Mouse (Mus musculus) embryonic fibroblast, embryonic 13.5 days (primary cell): ENCODE results near the gene Ndufa7. TPM values are rescaled to one million over a fixed set of nuclear protein-coding genes. Genes with fewer than 3 reads are reported as not detected.
"Not testable (repeated sequence)": the region's sequence is repeated elsewhere in the genome, so short reads cannot be mapped to it uniquely, and the experiment has no call there.

Experiments used
- H3K27ac ChIP-seq: 2 replicates; pipeline ENCODE4 v1.5.1; 2012; ENCODE audit warnings: low read length, control low read depth, inconsistent platforms; ENCODE audit not compliant: insufficient read depth
- H3K4me1 ChIP-seq: 2 replicates; pipeline ENCODE4 v1.6.1; 2011; ENCODE audit warnings: low read length; ENCODE audit not compliant: control insufficient read depth, insufficient read depth
- H3K4me3 ChIP-seq: 2 replicates; pipeline ENCODE4 v1.5.1; 2011; ENCODE audit warnings: mild to moderate bottlenecking, control low read depth, low read length; ENCODE audit not compliant: insufficient read depth
- CTCF ChIP-seq: IDR thresholded peaks from 2 replicates; pipeline ENCODE4 v1.5.1; 2011; ENCODE audit warnings: mild to moderate bottlenecking, control low read depth, low read length, moderate library complexity, borderline replicate concordance; ENCODE audit not compliant: insufficient read depth
- POLR2A ChIP-seq: IDR thresholded peaks from 2 replicates; pipeline ENCODE4 v1.6.1; 2011; ENCODE audit warnings: low read depth, mild to moderate bottlenecking, control low read depth, low read length, moderate library complexity
- polyA plus RNA-seq: library from polyadenylated mRNA; stranded (reverse); fragments of >200 nt; gene quantifications from 2 replicates; pipeline ENCODE4 v1.2.4, GENCODE M21; 2011; ENCODE audit warnings: low read depth; ENCODE audit not compliant: missing spikeins, insufficient read length

The Ndufa7 gene
- polyA plus RNA-seq, 1 experiment, result 212 TPM

GRCm38 (mm10) chr17:33874411-33874810 lies 50.0 kb downstream of the Ndufa7 start:
- no peak overlapping the region for H3K4me3 ChIP-seq
- TF ChIP-seq CTCF, result no peak
- no peak for TF ChIP-seq POLR2A
- no peak overlapping the region for H3K27ac ChIP-seq
- no peaks in the 10 kb centered on the region for H3K4me1 ChIP-seq

GRCm38 (mm10) chr17:33875797-33876196 lies 51.4 kb downstream of the Ndufa7 start:
- TF ChIP-seq CTCF, result 0 out of 2 replicates have a peak, but pooled peaks have one; percentile 28
- H3K27ac ChIP-seq, H3K4me1 ChIP-seq, H3K4me3 ChIP-seq: not testable (repeated sequence)

GRCm38 (mm10) chr17:33884320-33884719 lies 59.9 kb downstream of the Ndufa7 start:
- not testable (repeated sequence) for H3K27ac ChIP-seq, H3K4me1 ChIP-seq, H3K4me3 ChIP-seq

- H3K4me3 ChIP-seq, H3K27ac ChIP-seq, H3K4me1 ChIP-seq: not testable (repeated sequence)
Observed at GRCm38 (mm10) chr17:33887802-33888201, 63.4 kb downstream of the Ndufa7 start.

Other genes starting within 250 kb of the Ndufa7 start
- 34.1 and 40.4 TPM in 2 replicates for gene Zfp414, start 195.5 kb upstream of the Ndufa7 start, polyA plus RNA-seq
- not detected in 2 replicates for gene Pram1, start 186.5 kb upstream of the Ndufa7 start, polyA plus RNA-seq
- 367 and 434 TPM in 2 replicates for gene Hnrnpm, start 137.7 kb upstream of the Ndufa7 start, polyA plus RNA-seq
- gene March2, start 105.9 kb upstream of the Ndufa7 start, polyA plus RNA-seq, result 28.8 and 30.4 TPM in 2 replicates
- gene Rab11b, start 64.0 kb upstream of the Ndufa7 start, polyA plus RNA-seq, result 78.2 and 87.3 TPM in 2 replicates
- gene Angptl4, start 42.7 kb upstream of the Ndufa7 start, polyA plus RNA-seq, result 9.1 and 11.7 TPM in 2 replicates
- gene Kank3, start 14.1 kb upstream of the Ndufa7 start, polyA plus RNA-seq, result 5.6 and 6.1 TPM in 2 replicates
- 2,068 and 2,223 TPM in 2 replicates for gene Rps28, start within 50 bp of the Ndufa7 start, polyA plus RNA-seq
- 15.8 and 20.3 TPM in 2 replicates for gene Cd320, start 18.5 kb downstream of the Ndufa7 start, polyA plus RNA-seq
- gene Gm7029, start 49.3 kb downstream of the Ndufa7 start, polyA plus RNA-seq, result not detected in 2 replicates
- gene Kifc1, start 66.1 kb downstream of the Ndufa7 start, polyA plus RNA-seq, result 41.9 and 63.1 TPM in 2 replicates
- not detected in 2 replicates for gene Platr17, start 80.6 kb downstream of the Ndufa7 start, polyA plus RNA-seq
- 23.3 and 26.6 TPM in 2 replicates for gene Daxx, start 84.8 kb downstream of the Ndufa7 start, polyA plus RNA-seq
- 61.4 and 91.2 TPM in 2 replicates for gene Tapbp, start 91.3 kb downstream of the Ndufa7 start, polyA plus RNA-seq
- gene Zbtb22, start 91.3 kb downstream of the Ndufa7 start, polyA plus RNA-seq, result 20.3 and 22.2 TPM in 2 replicates
- gene Rgl2, start 105.0 kb downstream of the Ndufa7 start, polyA plus RNA-seq, result 36.1 and 45.1 TPM in 2 replicates
- 80.7 and 87.8 TPM in 2 replicates for gene Pfdn6, start 115.8 kb downstream of the Ndufa7 start, polyA plus RNA-seq
- 20.3 and 20.5 TPM in 2 replicates for gene Wdr46, start 116.1 kb downstream of the Ndufa7 start, polyA plus RNA-seq
- gene B3galt4, start 126.9 kb downstream of the Ndufa7 start, polyA plus RNA-seq, result 2.3 and 3.6 TPM in 2 replicates
- 34.0 and 35.7 TPM in 2 replicates for gene Vps52, start 131.2 kb downstream of the Ndufa7 start, polyA plus RNA-seq
- 1,572 and 1,668 TPM in 2 replicates for gene Rps18, start 131.4 kb downstream of the Ndufa7 start, polyA plus RNA-seq
- gene H2-K1, start 175.8 kb downstream of the Ndufa7 start, polyA plus RNA-seq, result 131 and 166 TPM in 2 replicates
- gene Ring1, start 200.1 kb downstream of the Ndufa7 start, polyA plus RNA-seq, result 12.2 and 13.8 TPM in 2 replicates
- 16.7 and 16.9 TPM in 2 replicates for gene H2-Ke6, start 203.5 kb downstream of the Ndufa7 start, polyA plus RNA-seq
- 181 and 191 TPM in 2 replicates for gene Slc39a7, start 207.1 kb downstream of the Ndufa7 start, polyA plus RNA-seq
- gene Rxrb, start 207.2 kb downstream of the Ndufa7 start, polyA plus RNA-seq, result 24.8 and 26.1 TPM in 2 replicates
- 0.37 and 0.45 TPM in 2 replicates for gene Col11a2, start 214.9 kb downstream of the Ndufa7 start, polyA plus RNA-seq